Mouse (Mus musculus): ENCODE results near the gene Lamtor4.

- no peak for TF ChIP-seq GATA1 (IDR thresholded peaks at IDR 0.05; ENCODE audit: low read length)
- no peak for TF ChIP-seq TAL1 (IDR thresholded peaks at IDR 0.05; ENCODE audit: low read length)
These were observed 24.5 kb downstream of the Lamtor4 start, which contains the start of the genes Gm43720, Gpc2 and Stag3 for GRCm38 (mm10) chr5:138279585-138280424.
